Mouse (Mus musculus) liver, adult 2 months (tissue): ENCODE results near the gene Rftn2.

ENCODE experiments used
- CTCF ChIP-seq: fragments of 200-500 bp; IDR thresholded peaks from 2 replicates; pipeline ENCODE4 v1.5.1; 2011; ENCODE audit warnings: low read depth, low read length, control low read depth
- POLR2A ChIP-seq: fragments of 200-500 bp; IDR thresholded peaks from 2 replicates; pipeline ENCODE4 v1.6.1; 2011; ENCODE audit warnings: low read length, control low read depth; ENCODE audit not compliant: insufficient read depth; ENCODE audit errors: extremely low read depth

GRCm38 (mm10) chr1:55198719-55199118 is 27.9 kb downstream of the Rftn2 start:
- TF ChIP-seq CTCF (no peak), POLR2A (no peak)
